Mouse (Mus musculus): Measurements from ENCODE around the gene Coil. TPM values are rescaled to one million over a fixed set of nuclear protein-coding genes. Genes with fewer than 3 reads are reported as not detected.

The Coil gene
- polyA plus RNA-seq, 2 experiments, result 2.6 to 4.0 TPM

- Histone ChIP-seq H3K4me2 (ENCODE audit: low read depth) (peak within 1 kb of the TSS; percentile 92), H3K4me3 (ENCODE audit: insufficient read depth in 1 of 2, low read depth in 2 of 2, low read length in 2 of 2) (peak within 1 kb of the TSS; percentile 73 to 91), H3K36me3 (replicated peaks; ENCODE audit: control insufficient read depth, insufficient read depth, low read depth) (no peaks in the 10 kb centered on the region; the same call in 1 of the 2 replicates), H3K9me3 (ENCODE audit: control insufficient read depth, low read length) (no peaks in the 10 kb centered on the region), H3K4me1 (replicated peaks; ENCODE audit: control insufficient read depth in 2 of 2, insufficient read depth in 2 of 2, low read length in 1 of 2) (peaks cover 18 to 30% of the 10 kb centered on the region in 2 experiments), H3K27me3 (ENCODE audit: control insufficient read depth, insufficient read depth, low read length) (no peaks in the 10 kb centered on the region), H3K27ac (peak within 1 kb of the TSS; percentile 70), H3K9ac (replicated peaks) (peak within 1 kb of the TSS; percentile 92)
- under 1% methylated on average over 48 of the region's 48 CpGs for WGBS (ENCODE audit: insufficient replicate concordance)
- ATAC-seq (ENCODE audit: insufficient read depth) (peak; percentile 94), DNase-seq (ENCODE audit: low read depth in 3 of 3, low spot score in 3 of 3) (peak; percentile 93 to 95 (median 94))
- no peak for TF ChIP-seq EP300 (IDR thresholded peaks at IDR 0.05; ENCODE audit: low read depth)
- TF ChIP-seq CTCF (IDR thresholded peaks at IDR 0.05; ENCODE audit: low read depth), result peak; percentile 60
Measured at GRCm38 (mm10) chr11:88998974-88999722, 29.1 kb downstream of the Coil start, which contains the start of gene Trim25. Gene Trim25 (plus strand): TSS chr11:88999376.

- Histone ChIP-seq H3K4me2 (ENCODE audit: low read depth) (peak overlapping the region; percentile 92), H3K36me3 (replicated peaks; ENCODE audit: control insufficient read depth, insufficient read depth, low read depth) (peaks cover 4% of the 10 kb centered on the region), H3K4me3 (ENCODE audit: insufficient read depth in 1 of 2, low read depth in 2 of 2, low read length in 2 of 2) (peak overlapping the region; percentile 73 to 91), H3K27ac (peak overlapping the region; percentile 70), H3K9ac (replicated peaks) (peak overlapping the region; percentile 92), H3K4me1 (replicated peaks; ENCODE audit: control insufficient read depth in 2 of 2, insufficient read depth in 2 of 2, low read length in 1 of 2) (peaks cover 18 to 33% of the 10 kb centered on the region in 2 experiments), H3K27me3 (ENCODE audit: control insufficient read depth, insufficient read depth, low read length) (no peaks in the 10 kb centered on the region), H3K9me3 (ENCODE audit: control insufficient read depth, low read length) (no peaks in the 10 kb centered on the region)
- WGBS (ENCODE audit: insufficient replicate concordance), result 3% methylated on average over 33 of the region's 33 CpGs
- TF ChIP-seq EP300 (IDR thresholded peaks at IDR 0.05; ENCODE audit: low read depth) (no peak), CTCF (IDR thresholded peaks at IDR 0.05; ENCODE audit: low read depth) (no peak)
- ATAC-seq (ENCODE audit: insufficient read depth), result peak; percentile 50
- DNase-seq (ENCODE audit: low read depth in 3 of 3, low spot score in 3 of 3), result no peak
Measured at GRCm38 (mm10) chr11:88999723-89000526, 29.9 kb downstream of the Coil start.

- no peaks in the 10 kb centered on the region for H3K27me3 ChIP-seq (ENCODE audit: control insufficient read depth, insufficient read depth, low read length)
- H3K4me2 ChIP-seq (ENCODE audit: low read depth), result peak overlapping the region; percentile 92
- peaks cover 10% of the 10 kb centered on the region for H3K36me3 ChIP-seq (replicated peaks; ENCODE audit: control insufficient read depth, insufficient read depth, low read depth)
- peak overlapping the region; percentile 92 for H3K9ac ChIP-seq (replicated peaks)
- ATAC-seq (ENCODE audit: insufficient read depth) (no peak), DNase-seq (ENCODE audit: low read depth in 3 of 3, low spot score in 3 of 3) (no peak)
- H3K9me3 ChIP-seq (ENCODE audit: control insufficient read depth, low read length), result no peaks in the 10 kb centered on the region
- TF ChIP-seq CTCF (IDR thresholded peaks at IDR 0.05; ENCODE audit: low read depth) (no peak), EP300 (IDR thresholded peaks at IDR 0.05; ENCODE audit: low read depth) (no peak)
- peak overlapping the region; percentile 73 to 91 for H3K4me3 ChIP-seq (ENCODE audit: insufficient read depth in 1 of 2, low read depth in 2 of 2, low read length in 2 of 2)
- H3K27ac ChIP-seq, result peak overlapping the region; percentile 70
- H3K4me1 ChIP-seq (replicated peaks; ENCODE audit: control insufficient read depth in 2 of 2, insufficient read depth in 2 of 2, low read length in 1 of 2), result peaks cover 18 to 34% of the 10 kb centered on the region in 2 experiments
Measured at GRCm38 (mm10) chr11:89000527-89000819, 30.4 kb downstream of the Coil start.

GRCm38 (mm10) chr11:89001569-89001968 is 31.5 kb downstream of the Coil start:
- peaks cover 16 to 33% of the 10 kb centered on the region in 2 experiments for H3K4me1 ChIP-seq (replicated peaks; ENCODE audit: control insufficient read depth in 2 of 2, insufficient read depth in 2 of 2, low read length in 1 of 2)
- WGBS (ENCODE audit: insufficient replicate concordance), result 84% methylated on average over 7 of the region's 7 CpGs
- peak overlapping the region; percentile 92 for H3K4me2 ChIP-seq (ENCODE audit: low read depth)
- no peaks in the 10 kb centered on the region for H3K9me3 ChIP-seq (ENCODE audit: control insufficient read depth, low read length)
- no peaks in the 10 kb centered on the region for H3K27me3 ChIP-seq (ENCODE audit: control insufficient read depth, insufficient read depth, low read length)
- H3K9ac ChIP-seq (replicated peaks), result peak overlapping the region; percentile 31; the same call in 1 of the 2 replicates
- no peak for ATAC-seq (ENCODE audit: insufficient read depth)
- peaks cover 19% of the 10 kb centered on the region for H3K36me3 ChIP-seq (replicated peaks; ENCODE audit: control insufficient read depth, insufficient read depth, low read depth)
- no peak overlapping the region for H3K27ac ChIP-seq
- H3K4me3 ChIP-seq (ENCODE audit: insufficient read depth in 1 of 2, low read depth in 2 of 2, low read length in 2 of 2), result peak overlapping the region; percentile 47 to 91
- TF ChIP-seq CTCF (IDR thresholded peaks at IDR 0.05; ENCODE audit: low read depth), result no peak
- no peak for TF ChIP-seq EP300 (IDR thresholded peaks at IDR 0.05; ENCODE audit: low read depth)
- DNase-seq (ENCODE audit: low read depth in 3 of 3, low spot score in 3 of 3), result no peak

- Histone ChIP-seq H3K27me3 (ENCODE audit: control insufficient read depth, insufficient read depth, low read length) (no peaks in the 10 kb centered on the region), H3K9me3 (ENCODE audit: control insufficient read depth, low read length) (no peaks in the 10 kb centered on the region), H3K36me3 (replicated peaks; ENCODE audit: control insufficient read depth, insufficient read depth, low read depth) (peaks cover 23% of the 10 kb centered on the region), H3K4me3 (ENCODE audit: insufficient read depth in 1 of 2, low read depth in 2 of 2, low read length in 2 of 2) (peak overlapping the region; percentile 29 to 32), H3K4me2 (ENCODE audit: low read depth) (peak overlapping the region; percentile 92), H3K9ac (replicated peaks) (no peak overlapping the region), H3K27ac (no peak overlapping the region; the same call in 1 of the 2 replicates), H3K4me1 (replicated peaks; ENCODE audit: control insufficient read depth in 2 of 2, insufficient read depth in 2 of 2, low read length in 1 of 2) (peaks cover 14 to 32% of the 10 kb centered on the region in 2 experiments)
- DNase-seq (ENCODE audit: low read depth in 3 of 3, low spot score in 3 of 3) (no peak), ATAC-seq (ENCODE audit: insufficient read depth) (no peak)
- no peak for TF ChIP-seq CTCF (IDR thresholded peaks at IDR 0.05; ENCODE audit: low read depth)
- no peak for TF ChIP-seq EP300 (IDR thresholded peaks at IDR 0.05; ENCODE audit: low read depth)
- WGBS (ENCODE audit: insufficient replicate concordance), result 79% methylated on average over 5 of the region's 5 CpGs
Measured at GRCm38 (mm10) chr11:89002068-89002467, 32.0 kb downstream of the Coil start.

All from liver, embryonic 14.5 days (tissue).